Mouse (Mus musculus): ENCODE data around the gene Gm17949.

The Gm17949 gene

DNA sequence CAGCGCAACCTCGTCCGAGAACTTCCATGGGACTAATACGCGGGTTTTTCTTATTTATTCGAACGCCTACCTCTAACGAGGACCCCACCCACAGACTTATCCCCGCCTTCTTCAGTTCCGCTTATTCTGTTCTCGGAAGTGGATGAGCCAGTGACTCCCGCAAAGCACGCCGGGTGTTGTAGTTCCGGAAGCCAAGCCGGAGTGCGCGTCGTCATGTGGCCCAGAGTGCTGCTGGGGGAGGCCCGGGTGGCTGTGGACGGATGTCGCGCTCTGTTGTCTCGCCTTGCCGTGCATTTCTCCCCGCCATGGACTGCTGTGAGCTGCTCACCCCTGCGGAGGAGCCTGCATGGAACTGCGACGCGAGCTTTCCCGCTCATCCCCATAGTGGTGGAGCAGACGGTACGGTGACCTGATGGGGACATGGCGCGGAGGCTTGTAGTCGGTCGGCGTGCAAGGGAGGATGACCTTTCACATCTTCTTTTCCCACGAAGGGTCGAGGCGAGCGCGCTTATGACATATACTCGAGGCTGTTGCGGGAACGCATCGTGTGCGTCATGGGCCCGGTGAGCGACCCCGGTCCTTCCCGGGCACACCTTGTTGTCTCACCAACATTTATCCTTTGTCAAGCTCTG lies 21.0 kb upstream of the Gm17949 start, which contains the start of gene Clpp:
TSS of gene Clpp (plus strand) at position 191 of the 632 bp plus-strand sequence.
- in situ Hi-C loops (cut with MboI; ENCODE audit: low sequenced_read_pairs): no loop called here

DNA sequence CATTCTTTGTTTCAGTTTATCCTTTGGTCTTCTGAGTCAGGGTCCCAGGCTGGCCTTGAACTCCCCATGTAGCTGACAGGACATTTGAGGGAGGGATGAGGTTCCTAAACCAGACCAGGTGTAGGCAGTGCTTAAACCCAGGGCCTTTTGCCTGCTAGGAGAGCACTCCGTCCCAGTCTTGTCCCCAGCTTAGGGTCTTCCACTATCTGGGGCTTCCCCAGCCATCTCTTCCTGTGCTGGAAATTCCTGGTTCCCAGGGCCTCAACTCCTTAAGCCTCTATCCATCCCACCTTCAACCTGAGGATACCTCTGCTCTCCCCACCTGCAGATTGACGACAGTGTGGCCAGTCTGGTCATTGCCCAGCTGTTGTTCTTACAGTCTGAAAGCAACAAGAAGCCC lies 20.3 kb upstream of the Gm17949 start:
- in situ Hi-C loops (cut with MboI; ENCODE audit: low sequenced_read_pairs): no loop called here

DNA sequence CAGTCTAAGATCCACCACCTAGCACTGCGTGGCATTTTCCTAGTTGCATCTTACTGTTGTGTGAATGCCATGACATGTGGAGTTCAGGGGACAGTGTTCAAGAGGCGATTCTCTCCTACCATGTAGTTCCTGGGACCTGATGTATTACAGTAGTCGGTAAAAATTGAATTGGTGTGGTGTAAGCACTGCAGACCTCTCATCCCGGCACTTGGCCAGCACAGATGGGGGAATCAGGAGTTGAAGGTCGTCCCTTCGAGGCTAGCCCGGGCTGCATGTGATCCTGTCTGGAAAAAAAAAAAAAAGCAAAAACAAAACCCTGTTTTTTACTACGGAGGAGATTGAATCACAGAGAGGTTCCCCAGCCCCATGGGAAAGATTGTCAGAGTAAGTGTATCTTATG lies 16.2 kb upstream of the Gm17949 start:
- in situ Hi-C loops (cut with MboI; ENCODE audit: low sequenced_read_pairs): no loop called here

DNA sequence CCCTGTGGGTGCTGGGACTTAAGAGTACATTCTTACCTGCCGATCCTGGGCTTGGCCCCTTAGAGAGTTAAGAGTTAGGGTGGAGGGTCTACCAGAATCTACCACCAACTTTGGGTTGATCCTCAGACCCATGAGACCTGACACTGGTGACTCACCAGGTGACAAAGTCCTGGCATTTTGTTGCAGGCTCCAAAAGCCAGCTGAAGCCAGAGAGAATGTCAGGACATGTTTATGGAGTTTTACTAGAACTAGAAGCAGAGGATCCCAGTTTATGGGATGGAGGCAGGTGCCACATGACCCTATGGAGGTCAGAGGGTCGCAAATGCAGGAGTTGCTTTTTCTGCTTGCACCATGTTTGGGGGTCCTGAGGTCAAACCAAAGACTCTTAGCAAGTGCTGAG lies 14.8 kb upstream of the Gm17949 start:
- in situ Hi-C loops (cut with MboI; ENCODE audit: low sequenced_read_pairs): no loop called here

DNA sequence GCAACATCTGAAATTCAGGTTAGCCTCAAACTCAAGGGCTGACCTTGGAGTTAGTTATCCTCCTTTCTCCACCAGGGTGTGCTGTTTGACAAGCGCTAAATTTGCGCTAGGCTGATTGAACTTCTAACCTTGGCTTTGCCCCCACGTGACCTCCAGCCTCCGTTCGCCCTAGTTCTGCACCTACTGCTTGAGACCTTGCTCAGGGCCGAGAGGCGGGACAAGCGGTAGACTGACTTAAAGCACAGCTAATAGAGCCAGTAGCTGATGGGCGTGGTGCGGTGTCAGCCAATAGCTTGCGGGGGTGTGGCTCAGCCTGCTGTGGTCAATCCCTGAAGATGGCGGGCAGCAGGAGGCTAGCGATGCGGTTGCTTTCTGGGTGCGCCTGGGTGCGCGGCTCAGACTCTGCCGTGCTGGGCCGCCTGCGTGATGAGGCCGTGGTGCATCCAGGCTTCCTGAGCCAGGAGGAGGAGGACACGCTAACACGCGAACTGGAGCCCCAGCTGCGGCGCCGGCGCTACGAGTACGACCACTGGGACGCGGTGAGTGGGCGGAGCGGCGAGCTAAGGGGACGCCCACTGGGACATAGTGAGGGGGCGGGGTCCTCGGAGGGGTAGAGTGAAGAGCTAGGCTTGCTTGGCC lies 14.1 kb upstream of the Gm17949 start, which contains the start of gene Alkbh7:
TSS of gene Alkbh7 (plus strand) at position 311 of the 639 bp plus-strand sequence.
- in situ Hi-C loops (cut with MboI; ENCODE audit: low sequenced_read_pairs): no loop called here

DNA sequence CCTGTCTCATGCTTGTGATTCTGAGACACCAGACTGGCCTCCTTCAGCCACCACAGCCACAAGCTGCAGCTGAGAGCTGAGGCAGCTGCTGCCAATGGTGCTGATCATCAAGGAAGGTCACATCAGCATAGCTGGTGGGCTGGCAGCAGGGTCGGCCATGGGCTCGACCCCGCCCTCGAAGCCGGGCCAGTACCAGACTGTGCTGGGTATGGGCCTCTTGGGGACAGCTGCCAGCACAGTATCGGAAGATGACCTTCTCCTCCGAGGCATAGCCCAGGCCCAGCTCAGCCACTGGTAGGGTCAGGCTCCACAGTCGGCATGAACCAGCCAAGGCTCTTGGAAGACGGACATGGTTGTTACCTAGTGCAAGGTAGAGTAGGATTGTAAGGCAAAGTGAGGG lies 11.9 kb upstream of the Gm17949 start:
- in situ Hi-C loops (cut with MboI; ENCODE audit: low sequenced_read_pairs): no loop called here

DNA sequence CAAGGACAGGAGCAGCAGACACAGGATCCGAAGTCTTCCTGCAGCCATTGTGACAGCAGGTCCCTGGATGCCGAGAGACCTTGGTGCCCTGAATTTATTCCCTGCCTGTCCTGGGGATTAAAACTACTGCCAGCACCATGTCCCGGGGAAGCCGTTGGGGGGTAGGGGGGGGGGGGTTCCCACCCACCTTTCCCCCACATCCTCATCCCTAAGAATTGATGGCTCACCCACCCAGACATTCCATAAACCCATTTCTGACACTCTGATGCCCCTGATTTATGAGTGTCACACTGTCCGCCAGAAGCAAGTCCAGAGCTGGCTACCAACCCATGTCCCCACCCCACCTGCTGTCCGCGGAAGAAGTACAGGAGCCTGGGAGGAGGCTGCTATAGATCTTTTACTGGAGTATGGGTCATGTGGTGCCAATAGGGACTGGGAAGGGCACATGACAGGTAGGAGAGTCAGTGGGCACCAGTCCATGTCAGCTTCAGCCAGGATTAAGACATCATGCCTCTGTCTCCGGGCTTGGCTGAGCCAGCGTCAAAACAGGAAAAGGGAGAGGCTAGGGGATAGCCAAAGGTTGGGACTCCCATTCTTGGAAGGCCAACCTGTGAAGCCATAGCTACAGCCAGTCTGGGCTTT lies 11.2 kb upstream of the Gm17949 start, which contains the start of gene Pspn:
TSS of gene Pspn (minus strand) at position 51 of the 642 bp plus-strand sequence.
- in situ Hi-C loops (cut with MboI; ENCODE audit: low sequenced_read_pairs): no loop called here

DNA sequence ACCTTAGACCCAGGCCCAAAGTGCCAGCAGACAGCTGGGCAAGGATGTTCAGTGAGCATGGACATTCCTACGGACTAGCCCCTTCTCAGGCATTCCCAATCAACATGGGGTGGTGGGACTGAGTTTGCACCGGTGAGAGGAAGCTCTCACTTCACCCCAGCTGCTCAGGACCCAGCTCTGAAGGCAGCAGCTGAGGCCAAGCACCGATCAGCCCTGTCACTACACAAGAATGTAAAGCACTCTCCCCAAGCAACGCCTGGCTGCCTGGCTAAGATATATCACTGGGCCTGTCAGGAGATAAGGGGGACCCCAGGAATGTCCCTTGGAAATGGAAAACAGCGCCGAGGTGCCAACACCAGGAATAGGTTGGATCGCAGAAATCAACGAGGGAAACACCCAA lies 10.0 kb upstream of the Gm17949 start:
- in situ Hi-C loops (cut with MboI; ENCODE audit: low sequenced_read_pairs): no loop called here

DNA sequence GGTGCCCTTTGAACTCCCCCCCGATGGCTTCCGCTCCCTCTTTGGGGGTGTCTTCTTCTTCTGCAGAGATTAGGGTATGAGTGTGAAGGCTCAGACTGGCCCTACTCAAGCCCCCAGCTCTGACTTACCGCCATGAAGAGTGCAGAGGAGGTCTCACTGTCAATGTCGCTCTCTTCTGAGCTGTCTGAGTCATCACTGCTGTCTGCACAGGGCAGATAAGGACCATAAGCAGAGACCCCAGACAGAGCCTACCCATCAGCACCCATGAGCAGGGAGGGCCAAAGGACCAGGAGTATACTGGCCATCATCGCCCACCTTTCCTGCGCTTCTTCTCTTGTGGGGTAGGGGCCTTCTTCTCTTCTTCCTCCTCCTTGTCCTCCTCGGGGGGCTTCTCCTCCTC lies 7.3 kb upstream of the Gm17949 start:
- in situ Hi-C loops (cut with MboI; ENCODE audit: low sequenced_read_pairs): no loop called here

DNA sequence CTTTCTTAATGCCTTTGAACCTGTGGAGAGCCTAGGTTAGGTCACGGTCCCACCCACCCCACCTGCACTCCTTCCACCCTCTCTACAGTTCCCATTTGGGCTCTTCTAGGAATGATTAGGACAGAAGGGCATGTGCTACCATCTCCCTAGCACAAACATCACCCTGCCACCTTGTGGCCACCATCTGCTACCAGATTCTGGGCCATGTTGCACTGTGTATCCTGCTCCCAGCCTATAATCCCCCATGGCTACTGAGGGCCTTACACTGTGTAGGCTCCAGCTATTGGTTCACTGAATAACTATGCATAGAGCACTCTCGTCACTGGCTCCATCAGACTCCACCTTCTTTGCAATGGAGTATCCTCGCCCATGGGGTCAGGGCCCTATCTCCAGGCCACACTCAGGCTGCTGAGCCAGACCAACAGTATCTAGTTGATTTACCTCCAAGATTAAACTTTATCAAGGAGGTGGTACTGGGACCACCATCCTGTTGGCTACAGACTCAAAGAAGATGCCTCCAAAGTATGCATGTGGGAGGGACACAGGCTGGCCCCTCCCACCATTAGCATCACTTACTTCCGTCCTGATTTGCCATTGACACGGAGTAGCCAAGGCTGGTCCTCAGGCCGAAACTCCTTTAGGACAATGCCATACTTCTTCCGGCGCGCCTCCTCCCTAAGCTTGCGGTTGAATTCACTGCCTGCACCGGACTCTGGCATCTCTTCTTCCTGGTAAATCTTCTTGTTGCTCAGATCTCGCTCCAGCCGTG lies 3.9 kb upstream of the Gm17949 start:
- in situ Hi-C loops (cut with MboI; ENCODE audit: low sequenced_read_pairs): no loop called here

DNA sequence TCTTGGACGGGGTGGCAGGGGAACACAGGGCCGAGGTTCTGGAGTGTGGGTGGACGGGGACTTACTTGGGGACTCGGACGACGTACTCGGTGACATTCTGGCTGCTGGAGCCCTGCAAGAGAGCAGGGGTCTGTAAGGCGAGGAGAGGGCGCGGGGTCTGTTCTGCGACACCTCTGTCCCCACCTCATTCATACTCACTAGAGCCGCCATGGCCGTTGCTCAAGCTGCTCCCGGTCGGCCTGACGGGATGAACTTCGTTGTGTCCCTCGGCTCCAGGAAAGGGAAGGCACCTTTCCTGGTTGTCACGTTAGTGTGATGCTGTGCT lies 396 bp upstream of the Gm17949 start:
- in situ Hi-C loops (cut with MboI; ENCODE audit: low sequenced_read_pairs): no loop called here

DNA sequence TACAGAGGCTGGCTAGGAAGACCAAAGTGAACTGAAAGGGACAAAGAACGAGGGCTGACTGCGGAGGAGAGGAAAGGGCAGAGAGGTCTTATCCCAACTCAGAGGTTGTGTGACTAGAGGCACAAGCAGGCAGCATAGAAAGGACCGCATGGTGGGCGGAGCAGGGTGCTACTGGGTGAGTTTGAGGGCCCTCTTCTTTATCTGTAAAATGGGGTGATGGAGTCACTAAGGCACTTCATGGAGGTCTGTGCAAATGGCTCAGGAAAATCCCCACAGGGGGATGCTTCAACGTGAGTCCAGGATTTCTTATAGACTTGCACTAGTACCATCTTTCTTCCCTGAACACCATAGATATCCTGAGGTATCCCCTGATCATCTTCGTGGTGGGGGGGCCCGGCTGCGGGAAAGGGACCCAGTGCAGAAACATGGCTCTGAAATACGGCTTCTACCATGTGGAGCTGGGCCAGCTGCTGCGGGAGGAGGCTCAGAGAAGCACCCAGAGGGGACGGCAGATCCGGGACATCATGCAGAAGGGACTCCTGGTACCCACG lies 1.1 kb downstream of the Gm17949 start:
- in situ Hi-C loops (cut with MboI; ENCODE audit: low sequenced_read_pairs): no loop called here

DNA sequence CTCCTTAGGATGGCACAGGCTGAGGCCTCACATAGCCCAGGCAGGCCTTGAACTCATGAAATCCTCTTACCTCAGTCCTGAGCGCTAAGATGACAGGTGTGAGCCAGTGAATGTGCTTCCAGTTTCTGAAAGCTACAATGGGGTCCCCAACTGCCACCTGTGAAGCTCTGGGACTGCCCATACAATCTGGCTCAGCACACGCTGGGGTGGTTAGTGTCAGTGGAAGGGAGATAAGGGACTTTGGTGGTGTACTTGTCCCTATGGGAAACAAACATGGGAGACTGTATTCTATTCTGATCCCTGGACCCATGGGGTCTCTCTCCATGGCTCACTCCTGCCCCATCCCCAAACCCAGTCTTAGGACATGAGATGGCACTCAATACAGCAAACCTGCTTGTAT lies 8.4 kb downstream of the Gm17949 start:
- in situ Hi-C loops (cut with MboI; ENCODE audit: low sequenced_read_pairs): no loop called here

DNA sequence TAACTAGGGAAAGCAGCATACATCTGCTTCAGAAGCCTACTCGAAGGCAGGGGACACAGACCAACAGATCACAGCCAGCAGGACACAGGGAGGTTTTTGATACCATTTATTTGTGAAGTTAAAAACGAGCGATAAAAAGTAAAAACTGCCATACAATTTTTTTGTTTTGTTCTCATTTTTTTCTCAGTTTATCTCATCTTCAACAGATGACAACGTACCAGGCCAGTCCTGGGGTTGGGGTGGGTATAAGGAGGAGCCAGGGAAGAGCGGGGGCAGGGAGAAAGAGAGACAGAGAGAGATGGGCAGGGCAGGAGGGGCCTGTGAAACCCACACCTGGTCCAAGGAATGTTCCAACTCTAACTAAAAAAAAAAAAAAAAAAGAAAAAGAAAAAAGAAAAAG lies 9.7 kb downstream of the Gm17949 start:
- in situ Hi-C loops (cut with MboI; ENCODE audit: low sequenced_read_pairs): no loop called here

DNA sequence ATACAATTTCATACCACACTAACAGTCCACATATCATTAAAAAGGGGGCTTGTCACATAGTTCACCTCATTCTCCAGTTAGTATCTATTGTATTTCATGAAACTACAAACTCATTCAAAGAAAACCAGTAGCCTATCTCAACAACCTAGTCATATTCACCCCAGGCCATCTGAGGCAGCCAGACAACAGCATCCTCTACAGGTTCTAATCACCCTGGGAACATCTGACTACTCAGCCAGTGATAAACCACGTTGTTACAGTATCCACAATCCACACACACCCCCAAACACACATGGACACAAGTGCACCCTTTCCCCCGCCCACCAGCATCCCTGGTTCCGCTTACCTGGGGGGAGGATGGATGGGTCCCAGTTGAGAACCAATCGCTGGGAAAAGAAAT lies 16.2 kb downstream of the Gm17949 start:
- in situ Hi-C loops (cut with MboI; ENCODE audit: low sequenced_read_pairs): no loop called here

DNA sequence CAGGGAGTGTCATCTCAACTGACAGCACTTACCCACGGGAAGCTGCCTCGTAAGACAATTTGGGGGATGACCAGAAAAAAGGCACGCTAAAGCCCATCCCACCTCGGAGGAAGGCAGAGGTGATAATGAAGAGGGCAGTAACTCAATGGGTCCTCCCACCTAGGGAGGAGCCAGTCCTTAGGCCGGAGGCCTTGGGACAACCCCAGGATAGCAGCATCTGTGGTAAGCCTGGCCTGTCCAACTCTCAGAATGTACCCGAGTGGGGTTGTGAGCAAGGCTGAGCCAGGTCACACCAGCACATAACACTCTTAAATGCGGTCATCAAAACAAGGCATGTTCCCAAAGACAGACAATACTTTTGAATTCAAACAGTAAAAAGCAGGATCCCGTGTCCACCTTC lies 18.4 kb downstream of the Gm17949 start:
- in situ Hi-C loops (cut with MboI; ENCODE audit: low sequenced_read_pairs): no loop called here

DNA sequence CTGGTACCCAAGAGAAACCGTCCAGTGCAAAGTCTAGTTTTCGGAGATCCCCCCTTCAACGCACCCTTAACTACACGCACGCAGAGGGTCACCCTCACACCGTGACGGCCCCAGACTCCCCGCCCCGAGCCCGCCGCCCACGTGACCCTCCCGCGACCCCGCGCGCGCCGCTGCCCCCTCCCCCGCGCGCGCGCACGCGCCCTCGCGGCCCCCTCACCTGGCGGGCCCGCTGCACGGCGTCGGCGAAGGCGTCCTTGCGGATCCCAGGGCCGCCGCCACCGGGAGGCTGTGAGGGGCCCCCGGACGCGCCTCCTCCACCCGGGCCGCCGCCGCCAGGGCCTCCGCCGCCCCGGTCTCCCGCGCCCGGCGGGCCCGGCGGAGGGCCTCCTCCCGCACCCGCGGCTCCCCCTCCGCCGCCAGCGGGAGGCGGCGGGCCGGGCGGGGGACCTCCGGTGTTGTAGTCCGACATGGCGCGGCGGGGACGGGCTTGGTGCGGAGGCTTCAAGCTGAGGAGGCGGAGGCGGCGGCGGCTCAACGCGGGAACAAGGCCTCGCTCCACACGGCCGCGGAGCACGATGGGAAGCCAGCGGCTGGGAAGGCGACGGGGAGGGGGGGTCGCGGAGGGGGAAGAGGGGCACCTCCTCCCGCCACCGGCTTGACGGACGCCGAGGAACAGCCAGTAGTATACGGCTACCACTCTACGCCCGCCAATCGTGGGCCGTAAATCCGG lies 19.8 kb downstream of the Gm17949 start, which contains the start of gene Khsrp:
TSS of gene Khsrp (minus strand) at position 592 of the 730 bp plus-strand sequence.
- in situ Hi-C loops (cut with MboI; ENCODE audit: low sequenced_read_pairs): no loop called here

DNA sequence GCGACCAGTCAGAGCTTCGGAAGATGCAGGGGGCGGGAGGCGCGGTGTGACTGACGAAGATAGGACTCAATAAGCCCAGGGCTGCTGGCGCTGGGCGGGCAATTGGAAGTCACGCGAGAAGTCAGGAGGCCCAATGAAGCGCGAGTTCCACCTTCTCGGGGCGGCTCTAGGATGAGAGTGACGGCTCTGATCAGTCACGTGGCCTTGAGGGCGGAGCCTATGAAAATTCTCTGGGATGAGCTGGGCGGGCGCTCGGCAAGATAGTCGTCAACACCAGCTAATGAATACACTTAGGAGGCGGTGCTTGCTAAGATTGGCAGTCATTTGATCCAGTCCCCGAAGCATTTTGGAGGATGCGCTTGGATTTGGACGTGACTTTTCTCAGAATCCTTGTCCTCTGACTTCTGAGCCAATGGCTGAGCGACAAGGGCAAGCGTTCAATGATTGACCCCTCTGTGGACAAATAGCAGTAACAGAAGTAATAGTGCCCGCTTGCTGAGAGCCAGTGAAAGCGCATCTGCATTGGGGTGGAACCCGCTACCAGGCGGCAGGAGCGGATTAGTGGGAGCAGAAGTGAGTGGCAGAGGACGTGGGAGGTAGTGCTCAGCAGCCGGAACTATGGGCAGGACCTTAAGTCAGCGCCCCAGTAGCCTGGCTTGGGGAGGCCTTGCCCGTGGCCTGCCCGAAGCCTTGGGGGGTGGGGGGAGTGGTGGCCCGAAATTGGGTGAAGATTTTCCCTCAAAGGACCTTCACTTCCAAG lies 20.6 kb downstream of the Gm17949 start:
- in situ Hi-C loops (cut with MboI; ENCODE audit: low sequenced_read_pairs): no loop called here

DNA sequence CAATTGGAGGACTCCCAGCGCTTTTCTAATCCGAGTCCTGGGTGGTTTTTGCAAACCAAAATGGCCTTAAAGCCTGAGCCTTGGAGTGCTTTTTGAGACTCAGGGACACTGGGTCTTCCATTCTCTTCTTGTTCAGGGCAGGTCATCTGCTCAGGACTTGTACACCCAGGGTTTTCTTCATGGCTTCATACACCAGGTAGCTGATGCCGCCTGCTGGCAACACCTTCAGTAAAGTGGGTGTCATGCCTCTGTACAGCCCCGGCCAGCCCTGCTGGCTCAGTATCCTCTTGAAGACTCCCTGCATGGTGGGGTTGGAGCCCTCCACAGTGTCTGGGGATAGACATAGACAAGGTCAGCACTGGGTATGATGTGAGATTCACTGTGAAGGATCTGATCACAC lies 21.6 kb downstream of the Gm17949 start:
- in situ Hi-C loops (cut with MboI; ENCODE audit: low sequenced_read_pairs): no loop called here

DNA sequence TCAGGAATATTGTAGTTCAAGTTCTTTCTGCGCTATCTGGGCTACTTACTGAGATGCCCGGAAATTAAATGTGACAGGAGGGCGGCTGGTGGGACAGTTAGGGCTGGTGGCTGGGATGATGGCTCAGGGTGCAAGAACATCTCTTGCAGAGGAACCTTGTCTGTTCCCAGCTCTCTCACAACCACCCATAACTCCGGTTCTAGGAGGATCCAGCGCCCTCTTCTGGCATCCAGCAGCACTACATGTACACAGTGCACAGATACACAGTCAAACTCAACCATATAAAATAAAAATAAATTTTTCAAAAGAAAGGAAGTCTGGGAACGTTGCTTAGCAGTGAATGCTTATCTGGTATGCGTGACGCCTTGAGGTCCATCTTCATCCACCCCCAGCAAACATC lies 27.7 kb downstream of the Gm17949 start:
- in situ Hi-C loops (cut with MboI; ENCODE audit: low sequenced_read_pairs): no loop called here

Measured in CH12F3 (cell line).